ENCODE assay signal across 9 mouse cellular contexts in the genomic region with DNA sequence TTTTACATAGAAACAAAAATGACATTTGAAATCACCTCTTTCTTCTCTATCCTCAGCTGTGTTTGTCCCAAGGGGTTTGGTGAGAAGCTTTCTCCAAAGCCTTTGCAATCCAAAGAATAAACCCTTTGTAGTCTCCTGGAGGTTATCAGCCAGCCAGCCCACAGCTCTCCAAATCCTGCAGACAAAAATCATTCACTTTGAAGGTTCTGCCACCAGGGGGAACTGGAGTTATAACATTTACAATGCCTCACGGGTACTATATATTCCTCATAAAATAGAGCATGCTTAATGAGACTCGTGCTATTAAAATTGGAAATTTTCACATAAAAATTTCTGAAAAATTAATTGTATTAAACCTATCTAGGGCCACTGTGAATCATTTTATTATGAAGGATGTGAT.
DNase-seq lines count a peak whose midpoint lies in the region; ATAC-seq and TF ChIP-seq lines count a peak whose summit lies in the region.
"Had no signal": no experiment of that assay in that cellular context is flagged by ENCODE, and none has a peak within 500 bp of the region (broad histone marks: within the 10 kb centered on the region; RNA-seq: fewer than 3 reads in every experiment).

No protein-coding gene starts in this region.

- no peak for TF ChIP-seq POLR2A in lung, adult 2 months (IDR thresholded peaks at IDR 0.05; ENCODE audit: borderline replicate concordance, extremely low read depth, low read depth, low read length)

- H3K4me1 ChIP-seq in lung, adult 2 months (ENCODE audit: control insufficient read depth, insufficient read depth, low read length): no peaks in the 10 kb centered on the region
- H3K4me1 ChIP-seq in forebrain, embryonic 12.5 days: no peaks in the 10 kb centered on the region
- H3K4me1 ChIP-seq: limb, embryonic 15.5 days had no signal

- H3K9me3 ChIP-seq in forebrain, embryonic 12.5 days: no peaks in the 10 kb centered on the region
- H3K9me3 ChIP-seq: limb, embryonic 15.5 days had no signal

- H3K4me3 ChIP-seq in lung, adult 2 months (replicated peaks; ENCODE audit: extremely low read depth, low read depth, low read length): no peak overlapping the region
- no peak overlapping the region for H3K4me3 ChIP-seq in forebrain, embryonic 12.5 days (replicated peaks)
- H3K4me3 ChIP-seq: limb, embryonic 15.5 days had no signal

- no peak overlapping the region for H3K9ac ChIP-seq in forebrain, embryonic 12.5 days
- H3K9ac ChIP-seq: limb, embryonic 15.5 days had no signal

- H3K27ac ChIP-seq in forebrain, embryonic 12.5 days: no peak overlapping the region
- H3K27ac ChIP-seq: limb, embryonic 15.5 days had no signal

- peak; percentile 14 for DNase-seq in lung, postnatal 10 days
- no peak for DNase-seq in lung, adult 2 months
- DNase-seq in adrenal gland, postnatal 36 days: peak; percentile 1 to 28
- DNase-seq in kidney, postnatal 36 days: peak; percentile 9 to 38
- peak; percentile 39 for DNase-seq in testis, postnatal 10 days (ENCODE audit: low spot score)
- DNase-seq in spleen, adult 18-20 months: no peak

- TF ChIP-seq CTCF in lung, adult 2 months (IDR thresholded peaks at IDR 0.05; ENCODE audit: insufficient read depth, low read length): no peak

- no peaks in the 10 kb centered on the region for H3K36me3 ChIP-seq in forebrain, embryonic 12.5 days (replicated peaks)
- H3K36me3 ChIP-seq: limb, embryonic 15.5 days had no signal

- no peak overlapping the region for H3K4me2 ChIP-seq in forebrain, embryonic 12.5 days
- H3K4me2 ChIP-seq: limb, embryonic 15.5 days had no signal

- peak; percentile 75; the same call in 1 of the 2 replicates for ATAC-seq in forebrain, embryonic 12.5 days (ENCODE audit: low FRiP score)
- ATAC-seq in megakaryocyte progenitor cell, adult 5-6 weeks (replicated peaks; ENCODE audit: poor library complexity): peak; percentile 55

- no peaks in the 10 kb centered on the region for H3K27me3 ChIP-seq in forebrain, embryonic 12.5 days
- H3K27me3 ChIP-seq: limb, embryonic 15.5 days had no signal

- 26% methylated on average over 2 of the region's 2 CpGs for WGBS in lung, adult 2 months
- WGBS in forebrain, embryonic 12.5 days: 39% methylated on average over 2 of the region's 2 CpGs

Comparison
In these comparisons a context has a peak if more than half of its experiments do, and no peak if none do; other contexts are left out.
1. DNase-seq: peak in lung, postnatal 10 days (single experiment), adrenal gland, postnatal 36 days (2 of 2), kidney, postnatal 36 days (2 of 2) and testis, postnatal 10 days (single experiment); none in lung, adult 2 months (single experiment) and spleen, adult 18-20 months (0 of 2).